Mouse (Mus musculus) kidney, adult 2 months (tissue): ENCODE results near the gene Hdac10. TPM values are rescaled to one million over a fixed set of nuclear protein-coding genes. Genes with fewer than 3 reads are reported as not detected.

ENCODE experiments used
- DNase-seq: peaks from one replicate; pipeline ENCODE4 v3.0.0; 2021
- H3K27ac ChIP-seq: fragments of 200-500 bp; 2 replicates; pipeline ENCODE4 v1.5.1; 2012; ENCODE audit warnings: low read depth, low read length, control low read depth, inconsistent platforms; ENCODE audit not compliant: insufficient read depth
- H3K27me3 ChIP-seq: fragments of 200-500 bp; replicated peaks from 2 replicates; pipeline ENCODE4 v1.6.1; 2012; ENCODE audit warnings: mild to moderate bottlenecking, moderate library complexity, low read length, inconsistent platforms; ENCODE audit not compliant: control insufficient read depth, insufficient read depth
- H3K36me3 ChIP-seq: fragments of 200-500 bp; 2 replicates; pipeline ENCODE4 v1.6.1; 2012; ENCODE audit warnings: mild to moderate bottlenecking, moderate library complexity, low read length, inconsistent platforms; ENCODE audit not compliant: control insufficient read depth, insufficient read depth
- H3K4me1 ChIP-seq: fragments of 200-500 bp; 2 replicates; pipeline ENCODE4 v1.6.1; 2011; ENCODE audit warnings: low read length; ENCODE audit not compliant: control insufficient read depth, insufficient read depth
- H3K4me3 ChIP-seq: fragments of 200-500 bp; 2 replicates; pipeline ENCODE4 v1.5.1; 2011; ENCODE audit warnings: mild to moderate bottlenecking, low read depth, low read length, control low read depth; ENCODE audit not compliant: insufficient read depth
- CTCF ChIP-seq: fragments of 200-500 bp; conservative IDR thresholded peaks from 2 replicates; pipeline ENCODE4 v1.5.1; 2011; ENCODE audit warnings: low read depth, mild to moderate bottlenecking, control low read depth, low read length, moderate library complexity, mixed read lengths; ENCODE audit not compliant: insufficient read depth, insufficient read length
- POLR2A ChIP-seq: fragments of 200-500 bp; IDR thresholded peaks from one replicate; pipeline ENCODE4 v1.6.1; 2011; ENCODE audit warnings: low read depth, low read length, control low read depth
- WGBS: fragments of 180-500 bp; shearing (Covaris S2); methylation state at CpG from one replicate; pipeline ENCODE4 v1.1.7; 2018; 5-methylcytosine and 5-hydroxymethylcytosine counted together
- polyA plus RNA-seq: library from polyadenylated mRNA; depleted of rRNA; stranded (reverse); fragments of >200 nt; gene quantifications from 2 replicates; pipeline ENCODE4 v1.2.3, GENCODE M21; 2012

The Hdac10 gene
- polyA plus RNA-seq, 1 experiment, result 26.5 TPM

DNA sequence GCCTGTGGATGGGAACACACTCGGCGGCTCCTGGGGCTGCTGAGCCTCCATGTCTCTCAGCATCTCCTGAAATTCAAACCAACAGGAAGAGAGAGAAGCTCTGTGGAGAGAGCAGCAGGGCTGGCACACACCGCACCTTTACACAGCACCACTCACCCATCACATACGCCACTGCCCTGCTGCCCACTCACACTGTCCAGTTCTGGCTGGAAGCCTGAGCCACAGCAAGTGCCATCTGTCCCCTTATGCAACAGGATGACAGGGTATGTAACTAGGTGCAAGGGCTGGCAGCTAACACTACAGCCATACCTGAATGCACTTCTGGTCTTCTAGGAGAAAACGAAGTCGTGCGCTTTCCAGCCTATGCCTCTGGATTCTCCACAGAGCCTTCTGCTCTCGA, 24.1 kb downstream of the Hdac10 start:
- WGBS, result 96% methylated on average over 8 of the region's 8 CpGs

DNA sequence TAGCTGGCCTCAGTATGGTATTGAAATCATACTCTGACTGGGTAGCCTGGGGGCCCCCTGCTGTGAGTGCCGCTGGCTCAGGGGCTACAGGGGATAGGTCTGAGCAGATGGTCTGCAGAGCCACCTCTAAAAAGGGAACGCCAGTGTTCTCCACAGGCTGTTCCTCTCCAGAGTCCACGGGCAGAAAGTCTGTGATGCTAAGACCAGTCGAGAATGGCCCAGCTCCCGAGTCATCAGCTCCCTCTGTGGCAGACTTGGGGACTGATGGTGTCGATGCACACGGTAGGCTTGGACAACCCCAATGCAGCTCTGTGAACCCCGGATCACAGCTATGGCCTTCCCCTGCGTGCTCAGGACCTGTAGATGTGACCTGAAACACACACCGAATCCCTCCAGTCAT, 24.6 kb downstream of the Hdac10 start:
- TF ChIP-seq POLR2A (no peak), CTCF (no peak)
- Histone ChIP-seq H3K27ac (no peak overlapping the region), H3K36me3 (peaks cover 1% of the 10 kb centered on the region; the same call in 1 of the 2 replicates), H3K4me1 (no peaks in the 10 kb centered on the region), H3K27me3 (no peaks in the 10 kb centered on the region), H3K4me3 (no peak overlapping the region)
- 89% methylated on average over 10 of the region's 10 CpGs for WGBS
- no peak for DNase-seq

More for the DNA sequence above, 24.1 kb downstream of the Hdac10 start:
- H3K4me3 ChIP-seq, result no peak overlapping the region
- DNase-seq, result no peak
- no peaks in the 10 kb centered on the region for H3K4me1 ChIP-seq
- no peak overlapping the region for H3K27ac ChIP-seq
- peaks cover 1% of the 10 kb centered on the region; the same call in 1 of the 2 replicates for H3K36me3 ChIP-seq
- TF ChIP-seq POLR2A (no peak), CTCF (no peak)
- H3K27me3 ChIP-seq, result no peaks in the 10 kb centered on the region

DNA sequence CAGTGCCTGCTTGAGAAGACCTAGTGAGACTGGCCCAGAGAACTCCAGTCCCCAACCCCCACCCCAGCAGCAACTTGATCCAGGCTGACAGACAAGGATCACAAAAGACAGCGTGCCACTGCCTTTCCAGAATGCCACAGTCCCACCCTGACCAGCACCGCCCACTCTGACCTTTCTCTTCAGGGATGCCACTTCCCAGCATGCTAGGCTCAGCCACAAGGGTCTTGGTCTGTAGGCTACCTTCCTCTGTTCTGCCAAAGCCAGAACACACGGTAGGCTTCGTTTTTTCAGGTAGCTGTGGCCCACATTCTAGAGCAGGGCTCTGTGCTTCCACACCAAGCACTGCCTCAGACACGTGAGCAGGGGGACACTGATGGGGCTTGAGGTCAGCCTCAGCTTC, 25.9 kb downstream of the Hdac10 start:
- Histone ChIP-seq H3K36me3 (peaks cover 1% of the 10 kb centered on the region; the same call in 1 of the 2 replicates), H3K4me3 (no peak overlapping the region), H3K4me1 (no peaks in the 10 kb centered on the region), H3K27ac (no peak overlapping the region), H3K27me3 (no peaks in the 10 kb centered on the region)
- 63% methylated on average over 5 of the region's 5 CpGs for WGBS
- no peak for DNase-seq
- TF ChIP-seq POLR2A (no peak), CTCF (no peak)

DNA sequence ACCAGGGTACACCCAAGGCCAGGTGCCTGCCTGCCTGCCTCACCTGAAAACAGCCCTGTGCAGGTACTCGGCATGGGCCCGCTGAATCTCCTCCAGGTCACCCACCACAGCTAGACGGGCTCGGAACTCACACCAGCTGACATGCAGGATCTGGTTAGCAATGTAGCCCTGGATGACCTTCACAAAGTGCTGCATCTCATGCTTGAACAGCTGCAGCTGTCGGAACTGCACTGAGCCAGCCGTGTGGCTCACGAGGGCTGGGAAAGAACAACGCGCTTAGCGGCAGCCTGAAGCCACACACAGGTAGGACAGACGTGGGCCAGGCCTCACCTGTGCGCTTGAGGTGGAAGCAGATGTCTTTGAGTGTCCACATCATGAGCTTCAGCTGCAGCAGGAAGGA, 27.7 kb downstream of the Hdac10 start:
- TF ChIP-seq CTCF (0 out of 2 replicates have a peak, but pooled peaks have one; percentile 7), POLR2A (no peak)
- no peak overlapping the region for H3K27ac ChIP-seq
- no peaks in the 10 kb centered on the region for H3K27me3 ChIP-seq
- 58% methylated on average over 12 of the region's 12 CpGs for WGBS
- H3K4me1 ChIP-seq, result no peaks in the 10 kb centered on the region
- no peak for DNase-seq
- peaks cover 1% of the 10 kb centered on the region; the same call in 1 of the 2 replicates for H3K36me3 ChIP-seq
- no peak overlapping the region for H3K4me3 ChIP-seq

DNA sequence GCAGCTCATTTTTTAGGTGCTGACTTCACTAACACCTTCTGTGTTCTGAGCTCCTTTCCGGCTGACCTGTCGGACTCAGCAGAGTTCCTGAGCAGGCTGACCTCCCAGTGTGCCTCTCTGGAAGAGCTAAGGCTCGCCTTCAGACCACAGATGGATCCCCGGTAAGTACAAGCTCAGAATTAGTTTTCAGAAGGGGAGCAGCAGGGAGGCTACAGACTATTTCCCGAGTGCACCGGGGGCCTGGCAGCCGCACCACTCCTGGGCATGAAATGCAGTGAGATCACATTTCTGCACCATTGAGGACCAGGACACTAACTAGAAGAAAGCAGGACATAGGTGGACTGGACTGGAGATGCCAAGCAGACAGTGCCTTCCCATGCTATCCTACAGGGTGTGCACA, 29.9 kb downstream of the Hdac10 start:
- TF ChIP-seq CTCF, result no peak
- TF ChIP-seq POLR2A, result no peak
- no peaks in the 10 kb centered on the region for H3K4me1 ChIP-seq
- H3K27me3 ChIP-seq, result no peaks in the 10 kb centered on the region
- 89% methylated on average over 7 of the region's 7 CpGs for WGBS
- H3K36me3 ChIP-seq, result peaks cover 4% of the 10 kb centered on the region; the same call in 1 of the 2 replicates
- no peak overlapping the region for H3K4me3 ChIP-seq
- DNase-seq, result no peak
- no peak overlapping the region for H3K27ac ChIP-seq

DNA sequence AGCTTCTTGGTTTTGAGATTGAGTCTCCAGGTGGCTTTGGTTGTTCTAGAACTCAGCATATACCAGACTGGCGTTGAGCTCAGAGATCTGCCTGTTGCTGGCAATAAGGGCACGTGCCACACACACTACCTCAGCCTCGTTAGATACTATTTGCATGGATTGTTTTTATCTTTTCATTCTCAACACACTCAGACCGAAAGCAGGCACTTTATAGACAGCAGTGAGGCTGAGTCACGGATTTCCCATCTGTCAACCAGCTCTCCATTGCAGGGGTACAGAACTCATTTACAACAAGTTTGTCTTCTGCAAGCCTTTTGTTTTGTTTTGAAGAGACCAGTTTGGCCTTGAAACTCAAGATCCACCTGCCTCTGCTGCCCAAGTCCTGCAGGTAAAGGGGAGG, 31.1 kb downstream of the Hdac10 start:
- no peak for DNase-seq
- H3K27me3 ChIP-seq, result no peaks in the 10 kb centered on the region
- TF ChIP-seq CTCF, result no peak
- TF ChIP-seq POLR2A, result no peak
- H3K36me3 ChIP-seq, result peaks cover 4% of the 10 kb centered on the region; the same call in 1 of the 2 replicates
- no peak overlapping the region for H3K4me3 ChIP-seq
- no peaks in the 10 kb centered on the region for H3K4me1 ChIP-seq
- H3K27ac ChIP-seq, result no peak overlapping the region
- 91% methylated on average over 5 of the region's 5 CpGs for WGBS

DNA sequence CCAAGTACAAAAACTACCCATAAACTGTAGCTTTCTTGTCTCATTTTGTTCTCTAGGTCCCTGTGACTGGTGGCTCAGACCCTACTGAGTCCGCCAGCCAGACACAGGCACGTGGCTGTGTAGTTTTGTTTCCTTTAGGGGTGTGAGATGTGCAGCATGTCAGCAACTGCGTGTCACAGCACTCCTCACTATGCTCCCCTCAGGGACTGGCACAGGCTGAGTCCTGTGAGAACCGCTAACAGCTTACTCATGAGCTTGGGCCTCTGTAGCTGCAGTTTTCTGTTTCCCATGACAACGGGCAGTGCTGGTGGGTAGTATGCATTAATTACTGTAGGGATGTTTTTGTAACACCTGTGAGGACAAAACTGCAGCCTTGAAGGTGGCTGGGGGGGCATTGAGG, 36.3 kb downstream of the Hdac10 start:
- no peaks in the 10 kb centered on the region for H3K27me3 ChIP-seq
- no peak overlapping the region for H3K27ac ChIP-seq
- DNase-seq, result no peak
- TF ChIP-seq POLR2A, result no peak
- TF ChIP-seq CTCF, result no peak
- H3K4me3 ChIP-seq, result no peak overlapping the region
- peaks cover 2% of the 10 kb centered on the region; the same call in 1 of the 2 replicates for H3K36me3 ChIP-seq
- H3K4me1 ChIP-seq, result peaks cover 6% of the 10 kb centered on the region; the same call in 1 of the 2 replicates
- WGBS, result 75% methylated on average over 5 of the region's 5 CpGs

DNA sequence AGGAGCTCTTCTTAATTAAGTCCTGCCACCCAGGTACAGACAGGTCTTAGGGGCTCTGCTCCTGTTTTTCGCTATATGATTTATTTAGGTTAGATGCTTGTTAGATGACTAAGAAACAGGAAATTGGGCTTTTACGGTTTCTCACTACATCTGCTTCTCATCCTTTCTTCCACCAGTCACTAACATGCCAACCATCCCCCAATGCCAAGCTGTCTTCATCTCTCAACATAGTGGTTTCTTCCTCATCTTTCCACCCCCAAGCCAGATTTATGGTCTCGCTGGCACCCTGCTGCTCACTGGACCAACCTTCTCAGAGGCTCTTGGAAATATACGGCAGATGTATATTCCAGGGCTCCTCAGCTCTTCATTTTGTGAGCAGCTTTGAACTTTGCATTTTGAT, 37.8 kb downstream of the Hdac10 start:
- Histone ChIP-seq H3K36me3 (peaks cover 2% of the 10 kb centered on the region; the same call in 1 of the 2 replicates), H3K27ac (no peak overlapping the region), H3K27me3 (no peaks in the 10 kb centered on the region), H3K4me3 (no peak overlapping the region), H3K4me1 (peaks cover 6% of the 10 kb centered on the region; the same call in 1 of the 2 replicates)
- DNase-seq, result no peak
- WGBS, result 86% methylated on average over 4 of the region's 4 CpGs
- no peak for TF ChIP-seq POLR2A
- no peak for TF ChIP-seq CTCF
